Mouse (Mus musculus) testis, adult 2 months (tissue): ENCODE data around the gene Tmem88b. TPM values are rescaled to one million over a fixed set of nuclear protein-coding genes. Genes with fewer than 3 reads are reported as not detected.
A peak's percentile ranks its signal among the peaks of the same experiment; 100 is the strongest.

Experiments
- H3K27ac ChIP-seq: fragments of 200-500 bp; 2 replicates; pipeline ENCODE4 v1.5.1; 2012; ENCODE audit warnings: low read depth, low read length; ENCODE audit not compliant: control insufficient read depth, insufficient read depth
- H3K27me3 ChIP-seq: fragments of 200-500 bp; 2 replicates; pipeline ENCODE4 v1.6.1; 2012; ENCODE audit warnings: mild to moderate bottlenecking, low read length, moderate library complexity; ENCODE audit not compliant: control insufficient read depth, insufficient read depth
- H3K36me3 ChIP-seq: fragments of 200-500 bp; 2 replicates; pipeline ENCODE4 v1.6.1; 2012; ENCODE audit warnings: mild to moderate bottlenecking, low read length; ENCODE audit not compliant: control insufficient read depth, insufficient read depth
- H3K4me1 ChIP-seq: fragments of 200-500 bp; 2 replicates; pipeline ENCODE4 v1.6.1; 2012; ENCODE audit warnings: low read length; ENCODE audit not compliant: control insufficient read depth, insufficient read depth
- H3K4me3 ChIP-seq: fragments of 200-500 bp; 2 replicates; pipeline ENCODE4 v1.5.1; 2012; ENCODE audit warnings: low read depth, mild to moderate bottlenecking, low read length, moderate library complexity, mixed read lengths; ENCODE audit not compliant: control insufficient read depth
- CTCF ChIP-seq: fragments of 200-500 bp; IDR thresholded peaks from 2 replicates; pipeline ENCODE4 v1.5.1; 2012; ENCODE audit warnings: low read depth, mild to moderate bottlenecking, inconsistent platforms, low read length, moderate library complexity; ENCODE audit not compliant: control insufficient read depth, insufficient read depth, insufficient replicate concordance
- POLR2A ChIP-seq: fragments of 200-500 bp; IDR thresholded peaks from 2 replicates; pipeline ENCODE4 v1.6.1; 2012; ENCODE audit warnings: low read depth, mild to moderate bottlenecking, inconsistent platforms, low read length, moderate library complexity; ENCODE audit not compliant: control insufficient read depth
- polyA plus RNA-seq: library from polyadenylated mRNA; depleted of rRNA; stranded (reverse); fragments of >200 nt; gene quantifications from 2 replicates; pipeline ENCODE4 v1.2.3, GENCODE M21; 2012

Tmem88b gene
- polyA plus RNA-seq, 1 experiment = 1.0 TPM

GRCm38 (mm10) chr4:155785246-155785645 is 428 bp downstream of the Tmem88b start:
- Histone ChIP-seq H3K4me3 (peak overlapping the region; percentile 36), H3K36me3 (no peaks in the 10 kb centered on the region), H3K27me3 (no peaks in the 10 kb centered on the region), H3K27ac (no peak overlapping the region), H3K4me1 (peaks cover 20% of the 10 kb centered on the region)
- TF ChIP-seq CTCF (no peak), POLR2A (no peak)

GRCm38 (mm10) chr4:155784081-155784701 is 1.5 kb downstream of the Tmem88b start:
- TF ChIP-seq CTCF = 0 out of 2 replicates have a peak, but pooled peaks have one; percentile 35
- TF ChIP-seq POLR2A = peak; percentile 49
- H3K27ac ChIP-seq = peak overlapping the region; percentile 79

DNA sequence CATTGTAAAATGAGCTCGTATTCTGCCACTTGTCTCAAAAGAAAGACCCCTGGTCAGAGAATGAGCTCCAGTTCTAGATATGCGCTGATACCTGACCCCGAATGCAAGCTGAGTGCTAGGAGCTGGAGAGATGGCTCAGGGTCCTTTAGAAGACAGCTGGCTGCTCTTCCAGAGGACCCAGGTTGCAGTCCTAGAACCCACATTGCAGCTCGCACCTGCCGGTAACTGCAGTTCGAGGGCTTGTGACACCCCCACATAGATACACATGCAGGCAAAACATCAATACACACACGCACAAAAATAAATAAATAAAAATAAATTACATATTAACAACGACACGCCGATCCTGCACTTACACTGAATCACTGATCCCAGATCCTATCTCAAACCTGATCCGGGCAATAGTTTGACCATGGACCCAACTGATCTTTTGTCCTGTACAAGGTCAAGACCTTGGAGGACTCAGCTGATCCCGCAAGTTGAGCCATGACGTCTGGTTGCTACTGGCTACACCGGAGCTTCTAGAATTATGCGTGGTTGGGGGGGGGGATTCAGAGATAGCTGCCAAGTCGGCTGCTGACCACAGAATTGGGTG is 2.1 kb downstream of the Tmem88b start:
- peaks cover 20% of the 10 kb centered on the region for H3K4me1 ChIP-seq
- peak overlapping the region; percentile 79 for H3K27ac ChIP-seq
- TF ChIP-seq POLR2A (no peak), CTCF (no peak)
- peak overlapping the region; percentile 88 for H3K4me3 ChIP-seq
- H3K36me3 ChIP-seq = no peaks in the 10 kb centered on the region
- H3K27me3 ChIP-seq = no peaks in the 10 kb centered on the region

More at GRCm38 (mm10) chr4:155784081-155784701, 1.5 kb downstream of the Tmem88b start:
- Histone ChIP-seq H3K4me3 (peak overlapping the region; percentile 88), H3K27me3 (no peaks in the 10 kb centered on the region), H3K4me1 (peaks cover 20% of the 10 kb centered on the region), H3K36me3 (no peaks in the 10 kb centered on the region)

GRCm38 (mm10) chr4:155780895-155781294 is 4.8 kb downstream of the Tmem88b start:
- Histone ChIP-seq H3K27me3 (no peaks in the 10 kb centered on the region), H3K4me1 (peaks cover 31% of the 10 kb centered on the region), H3K4me3 (no peak overlapping the region), H3K36me3 (no peaks in the 10 kb centered on the region), H3K27ac (peak overlapping the region; percentile 76)
- no peak for TF ChIP-seq CTCF
- TF ChIP-seq POLR2A = no peak

- H3K27me3 ChIP-seq = no peaks in the 10 kb centered on the region
- no peak overlapping the region for H3K27ac ChIP-seq
- peaks cover 34% of the 10 kb centered on the region for H3K4me1 ChIP-seq
- no peak for TF ChIP-seq CTCF
- TF ChIP-seq POLR2A = no peak
- no peak overlapping the region for H3K4me3 ChIP-seq
- no peaks in the 10 kb centered on the region for H3K36me3 ChIP-seq
Observed at GRCm38 (mm10) chr4:155779498-155779897, 6.2 kb downstream of the Tmem88b start.

GRCm38 (mm10) chr4:155777816-155778215 is 7.9 kb downstream of the Tmem88b start:
- Histone ChIP-seq H3K4me3 (no peak overlapping the region), H3K36me3 (no peaks in the 10 kb centered on the region), H3K27me3 (no peaks in the 10 kb centered on the region), H3K27ac (peak overlapping the region; percentile 50; the same call in 1 of the 2 replicates), H3K4me1 (peaks cover 29% of the 10 kb centered on the region)
- TF ChIP-seq POLR2A = no peak
- TF ChIP-seq CTCF = no peak

DNA sequence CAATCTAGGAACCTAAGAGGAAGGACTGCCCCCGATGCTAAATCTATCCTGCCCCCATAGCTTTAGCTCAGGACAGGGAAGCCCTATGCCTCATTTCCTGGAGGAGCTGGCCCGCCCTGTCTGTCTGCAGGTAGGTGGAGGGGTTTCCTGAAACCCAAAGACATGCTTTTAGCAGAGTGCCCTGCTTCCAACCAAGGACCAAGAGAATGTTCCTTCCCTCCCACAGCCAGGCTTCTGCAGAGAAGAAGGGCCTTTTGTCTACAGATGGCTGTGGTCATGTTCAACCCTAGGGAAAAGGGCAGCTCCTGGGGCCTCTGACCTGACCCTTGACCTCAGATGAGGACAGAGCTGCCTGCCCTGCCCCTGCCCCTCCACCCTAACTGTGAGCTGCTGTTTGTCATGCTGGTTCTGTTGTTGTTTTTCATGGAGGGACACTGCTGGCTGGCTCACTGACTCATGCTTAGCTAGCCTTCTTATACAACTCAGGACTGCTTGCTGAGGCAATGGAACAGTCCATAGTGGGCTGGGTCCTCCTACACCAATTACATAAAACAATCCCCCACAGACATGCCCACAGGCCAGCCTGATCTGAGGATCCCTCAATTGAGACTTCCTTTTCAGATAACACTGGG is 8.9 kb downstream of the Tmem88b start:
- TF ChIP-seq POLR2A = no peak
- no peak for TF ChIP-seq CTCF
- Histone ChIP-seq H3K36me3 (no peaks in the 10 kb centered on the region), H3K27ac (peak overlapping the region; percentile 71), H3K4me1 (peaks cover 29% of the 10 kb centered on the region), H3K4me3 (no peak overlapping the region), H3K27me3 (no peaks in the 10 kb centered on the region)
